Mouse (Mus musculus) gastrocnemius, postnatal 4 days (tissue): ENCODE results near the gene Dapp1. TPM values are rescaled to one million over a fixed set of nuclear protein-coding genes. Genes with fewer than 3 reads are reported as not detected.
A peak's percentile ranks its signal among the peaks of the same experiment; 100 is the strongest.

Experiments
- DNase-seq, 2 experiments: peaks; one replicate each; pipeline ENCODE4 v3.0.0; 2021 to 2022; ENCODE audit warnings: low spot score in 2 of 2, mixed read lengths in 2 of 2
- long read RNA-seq, 2 experiments: library from polyadenylated mRNA; stranded (forward); transcript quantifications; one replicate each; pipeline ENCODE4 v2.0.0; 2021
- total RNA-seq, 2 experiments: library from RNA; stranded (reverse); gene quantifications; 2 replicates each; pipeline ENCODE4 v1.2.3; 2021

Gene Dapp1
- total RNA-seq: 1 to 10 TPM; 2.6 to 3.4 TPM
- long read RNA-seq, experiment 1, partial matches to known transcripts: 0 of 4 reads
- long read RNA-seq, experiment 1, other reads (novel, unspliced or antisense): 0 of 4 reads
- long read RNA-seq, experiment 2, partial matches to known transcripts: 0 of 5 reads
- long read RNA-seq, experiment 2, other reads (novel, unspliced or antisense): 1 of 5 reads

DNA sequence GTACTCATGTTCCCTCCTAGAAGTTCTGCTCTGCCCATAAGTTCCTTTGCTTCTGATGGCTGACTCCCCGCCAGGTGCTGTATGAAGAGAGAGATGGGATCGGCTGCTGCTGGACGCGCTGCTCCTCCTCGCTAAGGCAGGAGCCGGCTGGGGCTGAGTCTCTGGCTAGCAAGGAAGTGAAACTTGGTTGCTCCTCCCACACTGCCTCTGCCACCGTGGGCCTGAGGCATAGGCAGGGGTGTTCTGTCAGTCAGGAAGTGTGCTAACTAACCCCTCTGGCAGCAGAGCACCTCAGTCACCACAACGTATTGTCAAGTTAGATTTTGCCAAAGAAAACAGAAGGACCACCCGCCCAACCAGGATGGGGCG, at the start of gene Dapp1:
TSS of gene Dapp1 (minus strand) at position 164 of the 369 bp plus-strand sequence.
- DNase-seq: peak; percentile 27 to 64

DNA sequence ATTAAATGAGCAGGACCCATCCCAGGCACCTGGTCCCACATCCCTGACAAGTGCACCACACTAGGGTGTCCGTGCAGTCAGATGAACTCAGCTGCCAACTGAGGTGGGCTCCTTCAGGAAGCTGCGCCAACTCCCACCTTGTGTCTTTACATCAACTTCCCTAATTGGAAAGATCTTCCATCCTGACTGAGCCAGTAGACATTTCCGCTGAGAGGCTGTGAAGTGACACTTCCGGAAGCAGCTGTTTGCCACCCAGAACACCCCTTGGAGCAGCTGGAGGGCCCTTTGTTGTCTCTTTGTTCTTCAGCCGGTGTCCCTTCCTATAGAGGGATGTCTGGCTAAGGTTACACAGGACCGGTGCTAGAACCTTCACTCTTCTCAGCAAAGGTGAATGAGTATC, 49.2 kb upstream of the Dapp1 start:
- DNase-seq: no peak

DNA sequence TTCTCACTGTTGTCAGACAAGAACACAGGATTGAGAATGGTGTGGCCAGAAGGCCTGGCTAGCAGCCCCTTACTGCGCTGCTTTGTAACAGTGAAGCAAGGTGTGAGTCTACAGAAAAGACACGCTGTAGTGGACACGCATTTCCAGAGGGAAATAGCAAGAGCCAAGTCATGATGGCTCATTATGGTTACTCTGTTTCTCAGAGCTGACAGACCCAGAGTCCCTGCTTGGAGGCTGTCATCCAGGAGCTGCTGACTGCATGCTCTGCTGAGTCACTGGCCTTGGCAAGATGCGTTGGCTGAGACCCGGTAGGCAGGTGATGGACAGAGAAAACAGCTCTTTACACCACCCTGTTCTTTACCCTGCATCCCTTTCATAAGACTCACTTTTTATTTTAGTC, 48.0 kb upstream of the Dapp1 start:
- DNase-seq: no peak

DNA sequence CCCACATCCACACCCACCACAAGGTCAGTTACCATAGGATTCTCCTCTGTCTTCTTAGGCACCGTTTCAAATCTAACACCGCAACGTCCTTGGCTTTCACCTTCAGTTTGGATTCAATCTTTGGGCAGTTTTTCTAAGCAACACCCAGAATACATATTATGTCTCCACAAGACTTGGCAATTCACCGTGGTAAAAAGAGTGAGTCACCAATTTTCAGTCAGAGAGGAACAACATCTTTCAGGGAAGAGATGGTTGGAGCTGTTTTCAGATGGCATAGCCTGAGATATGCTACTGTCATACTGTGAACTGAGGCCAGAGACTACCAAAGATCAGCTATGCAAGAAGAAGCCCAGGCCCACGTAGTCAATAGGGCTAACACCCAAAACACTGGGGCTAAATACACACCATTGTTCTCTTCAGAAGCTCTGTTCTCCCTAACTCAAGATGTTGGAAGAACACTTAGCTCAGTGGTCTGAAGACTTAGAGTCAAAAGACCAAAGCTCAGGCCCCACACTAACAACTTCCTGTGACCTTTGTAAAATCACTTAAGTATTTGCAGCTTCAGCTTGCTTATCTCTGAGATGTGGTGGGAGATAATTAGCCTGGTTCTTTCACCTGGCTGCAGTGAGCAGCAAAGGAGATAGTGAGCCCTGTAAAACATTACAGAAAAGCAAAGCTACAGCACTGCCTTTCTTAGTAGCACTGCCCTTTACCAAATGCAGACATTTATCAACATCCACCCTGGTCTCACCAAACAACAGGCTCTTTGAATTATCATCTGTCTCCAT, 46.4 kb upstream of the Dapp1 start:
- DNase-seq: no peak

DNA sequence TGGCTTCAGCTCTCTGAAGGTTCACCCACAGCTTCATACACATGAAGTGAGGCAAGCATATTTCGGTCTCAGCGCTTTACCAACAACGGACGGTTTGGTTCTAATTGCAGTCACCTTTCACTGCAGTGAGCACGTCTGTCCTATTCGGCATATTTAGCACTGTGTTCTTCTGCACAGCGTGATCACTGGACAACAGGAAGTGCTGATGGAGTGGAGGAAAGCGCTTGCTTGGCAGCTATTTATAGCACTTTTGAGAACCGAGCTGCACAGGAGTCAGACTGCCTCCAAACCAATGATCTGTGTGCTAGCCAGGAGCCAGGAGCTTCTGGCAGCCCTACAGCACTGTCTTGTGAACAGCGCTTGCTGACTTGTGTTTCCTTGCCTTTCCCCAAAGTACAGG, 44.9 kb upstream of the Dapp1 start:
- DNase-seq: peak in 1 of 2 experiments; percentile 29

DNA sequence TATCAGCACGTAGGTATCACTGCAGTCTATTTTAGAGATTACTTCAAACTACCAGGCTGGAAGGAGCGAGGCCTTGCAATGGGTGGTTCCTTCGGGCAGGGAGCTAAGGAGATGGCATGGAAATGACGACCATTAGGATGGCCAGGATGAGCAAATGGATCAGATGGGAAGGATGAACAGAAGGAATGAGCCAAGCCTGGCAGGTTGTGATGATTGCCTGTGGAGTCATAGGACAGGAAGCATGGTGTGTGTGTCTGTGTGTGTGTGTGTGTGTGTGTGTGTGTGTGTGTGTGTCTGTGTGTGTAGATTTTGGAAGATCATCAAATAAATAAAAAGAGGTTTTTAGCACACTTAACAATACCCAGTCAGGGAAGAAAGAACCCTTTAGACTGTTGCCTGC, 41.3 kb upstream of the Dapp1 start:
- no peak for DNase-seq

DNA sequence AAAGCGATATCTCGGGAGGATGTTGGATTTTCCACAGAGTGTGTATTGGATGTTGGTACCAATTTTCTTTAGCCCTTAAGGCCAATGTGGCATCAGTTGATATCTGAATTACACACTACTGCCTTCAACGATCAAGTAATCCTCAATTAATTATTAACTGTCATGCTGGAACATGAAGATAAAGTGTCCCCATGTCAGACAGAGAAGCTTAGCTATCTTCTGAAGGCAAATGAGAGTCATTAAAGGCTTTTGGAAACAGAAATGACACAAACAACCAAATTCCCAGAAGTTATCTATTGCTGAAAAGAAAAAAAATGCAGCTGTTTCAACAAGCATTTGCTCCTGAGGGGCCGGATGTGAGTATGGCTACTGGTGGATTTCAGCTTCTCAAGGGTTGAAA, 40.7 kb upstream of the Dapp1 start:
- DNase-seq: no peak

DNA sequence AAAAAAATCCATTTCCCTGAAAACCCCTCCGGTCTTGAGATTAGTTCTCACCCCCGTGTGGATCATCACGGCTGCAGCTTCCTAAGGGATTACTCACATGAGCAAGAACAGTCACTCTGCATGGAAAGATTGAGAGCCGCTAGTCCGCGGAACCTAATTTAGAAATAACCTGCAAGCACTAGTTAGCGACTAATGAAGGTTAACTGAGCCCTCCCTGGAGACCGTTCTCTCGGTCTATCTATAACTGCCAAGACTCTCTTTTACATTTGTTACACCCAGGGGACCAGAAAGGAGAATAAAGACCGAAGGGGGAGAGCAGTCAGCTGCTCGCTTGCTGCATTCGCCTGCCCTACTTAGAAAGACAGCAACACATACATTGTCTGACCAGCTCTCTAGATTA, 35.5 kb upstream of the Dapp1 start:
- DNase-seq: no peak

DNA sequence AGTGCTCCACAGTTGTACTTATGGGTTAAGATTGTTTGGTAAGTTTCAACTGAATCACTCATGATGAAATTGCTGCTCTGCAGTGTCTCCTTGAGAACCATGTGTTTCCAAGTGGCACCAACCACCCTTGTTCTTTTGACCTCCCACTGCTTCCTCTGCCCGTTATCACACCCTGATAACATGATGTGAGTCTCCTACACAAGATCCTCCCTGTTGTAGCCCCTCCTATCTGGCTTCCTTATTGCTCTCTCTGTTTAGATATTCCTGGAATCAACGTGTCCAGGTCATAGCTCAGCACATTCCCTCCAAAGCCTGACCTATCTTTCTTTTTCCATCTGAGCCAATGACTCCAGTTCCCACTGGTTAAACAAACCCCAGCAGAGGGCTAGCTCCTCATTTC, 33.4 kb upstream of the Dapp1 start:
- no peak for DNase-seq

DNA sequence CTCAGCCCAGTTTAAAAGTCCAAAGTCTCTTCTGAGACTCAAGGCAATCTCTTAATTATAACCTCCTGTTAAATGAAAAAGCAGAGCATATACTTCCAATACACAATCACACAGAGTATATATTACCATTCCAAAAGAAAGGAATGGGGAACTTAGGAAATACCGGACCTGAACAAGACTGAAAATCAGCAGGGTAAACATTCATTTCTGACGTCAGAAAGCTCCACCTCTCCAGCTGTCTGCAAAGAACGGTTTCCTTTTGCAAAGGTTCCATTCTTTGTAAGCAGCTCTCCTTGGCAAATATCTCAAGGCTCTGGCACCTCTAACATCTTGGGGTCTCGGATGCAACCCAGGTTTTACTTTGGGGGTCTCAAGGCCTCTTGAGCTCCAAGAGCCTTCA, 31.0 kb upstream of the Dapp1 start:
- DNase-seq: no peak

DNA sequence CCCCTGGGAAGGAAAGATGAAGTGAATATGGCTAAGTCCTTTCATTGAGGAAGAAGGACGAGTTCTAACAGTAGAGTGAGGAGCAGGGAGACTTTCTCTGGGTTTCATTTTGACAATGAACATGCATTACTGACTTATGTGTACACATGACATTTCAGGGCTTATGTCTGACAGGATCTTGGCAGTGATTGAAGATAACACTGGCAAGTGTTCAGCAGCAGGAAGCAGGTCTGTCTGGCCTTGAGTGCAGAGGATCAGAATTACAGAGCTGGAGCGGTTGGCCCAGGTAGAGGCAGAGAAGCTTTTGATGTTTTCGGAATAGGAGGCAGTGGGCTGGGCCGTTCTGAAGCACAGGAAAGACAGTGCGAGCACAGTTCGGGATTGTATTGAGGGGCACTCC, 26.8 kb upstream of the Dapp1 start:
- DNase-seq: no peak

DNA sequence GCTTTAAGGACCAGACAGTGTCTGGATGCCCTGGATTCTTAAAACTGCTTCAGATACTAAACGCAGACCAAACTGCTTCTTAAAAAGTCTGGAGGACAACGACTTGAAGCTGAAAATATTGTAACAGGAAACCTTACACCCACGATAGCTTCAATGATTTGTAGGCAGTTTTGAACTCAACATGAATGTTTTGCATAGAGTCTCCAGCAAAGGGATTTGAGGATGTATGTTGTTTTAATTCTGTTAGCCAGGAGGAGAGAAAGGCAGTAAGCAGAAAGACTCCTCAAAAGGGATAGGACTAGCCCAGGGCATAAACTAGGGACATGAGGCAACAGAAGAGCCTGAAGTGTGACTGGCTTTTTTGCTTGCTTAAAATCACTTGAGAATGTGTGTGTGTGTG, 25.6 kb upstream of the Dapp1 start:
- DNase-seq: no peak

DNA sequence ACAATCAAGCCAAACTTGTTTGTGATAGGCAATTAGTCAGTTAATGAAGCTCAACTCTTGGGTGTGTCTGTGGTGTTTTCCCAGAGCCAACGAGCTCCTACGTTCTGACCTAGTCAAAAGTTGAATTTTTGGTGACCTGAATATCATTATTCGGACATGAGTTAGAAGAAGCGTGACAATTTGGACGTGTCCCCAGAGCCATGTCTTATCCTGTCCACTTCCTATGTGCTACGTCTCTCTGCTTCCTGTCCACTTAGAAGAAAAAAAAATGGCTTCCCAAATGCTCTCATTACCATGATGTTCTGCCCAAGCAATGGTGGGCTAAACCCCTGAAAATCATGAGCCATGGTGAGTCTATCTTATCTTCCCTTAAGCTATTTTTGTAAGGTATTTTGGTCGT, 21.9 kb upstream of the Dapp1 start:
- DNase-seq: no peak

DNA sequence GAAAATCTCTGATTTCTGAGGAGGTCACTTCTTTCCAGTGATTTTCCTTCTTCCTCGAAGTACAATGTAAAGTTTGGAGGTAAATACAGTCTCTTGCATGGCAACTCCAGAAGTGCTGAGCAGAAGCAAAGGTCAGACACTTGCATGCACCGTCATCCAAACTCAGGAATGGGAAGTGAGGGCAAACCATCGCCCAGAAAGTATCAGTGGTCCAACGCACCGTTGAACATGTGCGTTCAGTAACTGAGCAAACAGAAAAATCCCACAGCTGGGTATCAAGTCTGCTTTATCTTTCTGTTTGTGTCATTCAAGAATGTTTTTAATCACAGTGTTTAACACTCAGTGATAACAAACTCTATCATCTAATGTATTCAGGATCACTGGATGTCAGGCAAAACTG, 21.2 kb upstream of the Dapp1 start:
- no peak for DNase-seq

DNA sequence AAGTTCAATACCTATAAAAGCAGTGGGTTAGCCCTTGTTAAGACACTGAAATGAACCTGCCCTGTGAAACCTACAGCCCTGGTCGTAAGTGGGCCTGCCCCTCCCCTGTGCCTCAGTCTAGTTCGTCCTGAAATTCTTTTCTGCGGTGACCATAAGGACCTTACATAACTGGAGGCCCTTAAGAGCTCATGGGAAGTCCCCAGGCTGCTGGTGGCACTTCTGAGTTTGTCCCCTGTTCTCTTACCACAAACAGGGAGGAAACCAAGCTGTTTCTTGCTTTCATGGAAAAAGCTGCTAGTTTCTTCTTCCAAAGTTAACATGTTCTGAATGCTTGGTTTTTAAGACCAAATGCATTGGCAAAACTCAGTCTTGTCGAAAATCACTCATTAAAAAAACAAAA, 20.5 kb upstream of the Dapp1 start:
- DNase-seq: no peak

DNA sequence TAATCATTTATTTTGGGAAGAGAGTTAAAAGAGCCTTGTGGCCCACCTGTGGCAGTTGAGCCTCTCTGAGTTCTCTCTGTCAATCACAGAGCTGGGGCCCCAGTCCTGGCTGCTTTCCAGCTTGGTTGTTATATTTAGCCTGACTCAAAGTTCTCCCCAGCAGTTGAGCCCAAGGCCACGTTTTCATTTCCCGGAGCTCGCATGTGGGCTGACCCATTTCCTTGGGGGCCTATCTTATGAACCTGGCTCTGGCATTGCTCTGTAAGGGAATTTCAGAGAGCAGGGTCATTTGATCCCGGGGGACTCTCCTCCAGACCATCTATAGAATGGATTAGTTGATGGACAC, 19.4 kb upstream of the Dapp1 start:
- peak in 1 of 2 experiments; percentile 36 for DNase-seq

DNA sequence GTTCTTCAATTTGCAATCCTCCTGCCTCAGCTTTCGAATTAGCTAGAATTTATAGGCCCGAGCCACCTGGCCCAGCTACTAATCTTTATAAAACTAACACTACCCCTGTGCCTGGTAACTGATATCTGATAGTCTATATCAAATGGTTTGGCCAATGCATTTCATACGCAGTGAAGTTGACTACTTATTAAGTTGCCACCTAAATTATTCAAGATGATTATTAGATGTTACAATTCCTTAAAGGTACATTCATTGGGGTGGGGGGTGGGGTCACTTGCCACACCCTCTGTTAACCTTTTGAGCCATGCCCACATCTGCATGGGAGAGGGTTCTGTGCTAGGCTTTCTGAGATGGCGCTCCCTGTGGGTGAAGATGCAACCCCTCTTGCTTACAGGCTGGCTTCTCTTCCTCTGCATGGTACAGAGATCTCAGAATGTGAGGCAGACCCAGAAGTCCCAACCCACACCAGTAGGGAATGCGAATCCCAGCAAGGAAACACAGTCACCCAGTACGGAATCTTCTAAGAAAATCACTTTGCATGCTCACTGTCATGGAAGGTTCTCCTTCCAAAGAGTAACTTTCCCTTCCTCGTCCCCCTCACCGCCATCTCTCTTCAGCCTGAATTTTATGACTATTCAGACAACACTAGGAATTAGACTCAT, 18.8 kb upstream of the Dapp1 start:
- no peak for DNase-seq

DNA sequence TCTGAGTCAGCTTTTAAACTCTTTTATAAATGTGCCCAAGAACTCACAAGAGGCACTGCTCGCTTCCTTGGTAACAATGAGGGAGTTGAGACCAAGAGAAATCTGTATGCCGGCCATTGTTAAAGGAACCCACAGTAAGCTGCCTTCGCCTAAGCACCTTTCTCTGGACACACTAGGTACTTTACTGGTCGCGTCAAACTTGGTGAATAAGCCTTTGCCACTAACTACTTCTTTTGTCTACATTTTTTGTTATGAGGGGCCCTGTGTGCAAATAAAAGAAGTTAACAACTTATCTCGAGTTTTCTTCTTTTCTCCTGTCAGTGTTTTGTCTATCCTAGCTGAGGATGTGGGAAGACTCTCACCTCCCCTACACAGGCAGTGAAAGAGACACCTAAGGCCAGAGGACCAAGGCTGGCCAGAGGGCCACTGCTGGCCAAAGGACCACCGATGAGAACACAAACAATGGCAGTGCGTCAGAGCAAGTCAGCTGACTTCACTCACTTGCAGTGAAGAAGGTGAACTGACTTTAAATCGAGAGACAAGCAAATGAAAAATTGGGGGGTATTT, 18.0 kb upstream of the Dapp1 start:
- no peak for DNase-seq

DNA sequence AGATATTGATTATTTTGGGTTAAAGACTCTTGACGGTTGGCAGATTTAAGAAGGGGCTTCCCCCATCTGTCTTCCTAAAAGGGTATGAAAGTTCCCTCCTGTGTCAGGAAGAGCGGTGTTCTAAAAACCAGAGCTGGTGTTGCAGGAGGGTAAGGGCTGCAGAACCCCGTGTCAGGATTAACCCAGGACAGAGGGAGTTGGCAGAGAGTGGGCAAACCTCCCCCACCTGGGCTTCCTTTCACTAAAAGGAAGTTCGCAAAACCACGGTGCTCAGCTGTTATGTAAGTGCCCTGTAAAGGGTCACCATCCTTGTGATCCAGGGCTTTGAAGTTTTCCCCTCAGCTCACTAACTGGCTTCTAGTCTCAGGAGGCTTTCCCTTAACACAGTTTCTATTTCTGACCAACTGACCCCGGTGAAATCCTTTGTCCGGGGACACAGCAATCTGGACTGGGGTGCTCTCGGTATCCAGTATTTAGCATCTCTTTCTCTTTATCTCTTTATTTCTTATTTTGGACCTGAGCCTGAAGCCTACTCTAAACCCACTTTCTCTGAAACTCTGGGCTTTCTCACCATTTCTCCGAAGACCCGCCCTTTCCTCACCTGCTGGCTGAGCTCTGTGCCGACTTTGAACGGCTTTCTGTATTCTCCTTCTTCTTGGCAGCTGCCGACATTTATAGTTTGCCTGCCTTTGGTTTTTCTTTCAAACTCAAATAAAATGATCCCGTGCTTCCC, 17.3 kb upstream of the Dapp1 start:
- DNase-seq: no peak

DNA sequence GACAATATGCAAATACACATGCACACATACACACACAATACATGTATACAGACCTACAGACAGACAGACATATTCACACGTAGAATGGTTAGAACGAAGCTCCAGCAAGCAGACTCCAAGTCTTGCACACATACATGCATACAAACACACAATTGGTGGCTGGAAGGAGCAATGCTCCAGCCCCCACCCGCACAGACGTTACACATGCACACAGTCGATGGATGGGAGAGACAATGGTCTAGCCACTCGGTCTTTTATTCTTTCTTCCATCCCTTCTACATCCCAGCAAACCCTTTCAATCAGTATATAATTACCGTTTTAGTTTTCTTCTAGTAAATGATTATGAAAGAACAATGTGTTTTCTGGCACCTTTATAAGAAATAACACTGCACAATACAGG, 14.1 kb upstream of the Dapp1 start:
- no peak for DNase-seq

DNA sequence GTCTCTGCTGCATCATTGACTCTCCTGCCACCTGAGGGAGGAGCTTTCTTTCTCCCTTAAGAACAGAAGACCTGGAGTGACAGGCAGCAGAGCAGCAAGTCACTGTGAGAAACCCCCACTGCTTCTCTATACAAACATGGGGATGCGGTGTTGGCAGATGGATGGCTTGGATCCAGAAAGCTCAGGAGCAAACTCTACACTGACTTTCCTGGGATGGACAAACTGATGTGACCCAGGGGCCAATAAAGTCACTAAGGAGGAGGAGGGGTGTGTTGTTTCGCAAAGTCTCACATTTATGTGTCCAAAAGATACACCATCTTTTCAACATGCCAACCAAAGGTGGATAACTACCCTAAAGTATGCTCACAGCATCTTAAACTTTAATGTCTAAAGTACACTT, 12.9 kb upstream of the Dapp1 start:
- no peak for DNase-seq

DNA sequence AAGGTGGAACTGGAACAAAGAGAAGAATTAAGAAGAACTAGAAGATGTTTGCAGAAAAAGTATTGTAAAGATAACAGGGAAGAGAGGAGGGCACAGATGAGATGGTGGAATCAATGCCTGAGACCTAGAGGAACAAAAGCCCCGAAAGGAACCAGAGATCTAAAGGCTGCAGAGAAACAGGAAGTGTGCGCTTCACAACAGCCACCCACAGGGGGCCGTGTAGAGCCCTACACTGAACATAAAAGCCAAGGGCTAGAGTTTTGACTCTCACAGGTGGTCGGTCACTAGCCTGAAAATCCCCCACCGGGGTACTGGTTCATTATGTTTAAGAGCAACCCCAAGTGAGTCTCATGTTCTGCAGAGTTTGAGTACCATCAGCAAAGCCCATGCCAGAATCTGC, 11.0 kb upstream of the Dapp1 start:
- DNase-seq: no peak
